Mouse (Mus musculus) neural tube, embryonic 13.5 days (tissue): ENCODE data around the gene Retsat. TPM values are rescaled to one million over a fixed set of nuclear protein-coding genes. Genes with fewer than 3 reads are reported as not detected.
A peak's percentile ranks its signal among the peaks of the same experiment; 100 is the strongest.

Experiments
- ATAC-seq: fragments of 200-750 bp; cut with Nextera tagmentation; 2 replicates; pipeline ENCODE4 v1.8.0; 2017; ENCODE audit warnings: low read depth, mild to moderate bottlenecking, moderate TSS enrichment, moderate library complexity
- H3K27ac ChIP-seq: fragments of 300-500 bp; sonication (generic); replicated peaks from 2 replicates; pipeline ENCODE4 v1.5.1; 2015; ENCODE audit warnings: moderate library complexity, mild to moderate bottlenecking, inconsistent platforms
- H3K27me3 ChIP-seq: fragments of 300-500 bp; sonication (generic); 2 replicates; pipeline ENCODE4 v1.6.1; 2015; ENCODE audit warnings: mild to moderate bottlenecking, inconsistent platforms
- H3K36me3 ChIP-seq: fragments of 300-500 bp; sonication (generic); 2 replicates; pipeline ENCODE4 v1.6.1; 2015; ENCODE audit warnings: mild to moderate bottlenecking, inconsistent platforms
- H3K4me1 ChIP-seq: fragments of 300-500 bp; sonication (generic); replicated peaks from 2 replicates; pipeline ENCODE4 v1.6.1; 2015; ENCODE audit warnings: inconsistent platforms
- H3K4me2 ChIP-seq: fragments of 300-500 bp; sonication (generic); 2 replicates; pipeline ENCODE4 v1.6.1; 2015; ENCODE audit warnings: inconsistent platforms, mild to moderate bottlenecking, moderate library complexity
- H3K4me3 ChIP-seq: fragments of 300-500 bp; sonication (generic); 2 replicates; pipeline ENCODE4 v1.5.1; 2015; ENCODE audit warnings: mild to moderate bottlenecking, inconsistent platforms
- H3K9ac ChIP-seq: fragments of 300-500 bp; sonication (generic); 2 replicates; pipeline ENCODE4 v1.6.1; 2015; ENCODE audit warnings: moderate library complexity, mild to moderate bottlenecking, inconsistent platforms
- H3K9me3 ChIP-seq: fragments of 300-500 bp; sonication (generic); 2 replicates; pipeline ENCODE4 v1.6.1; 2016; ENCODE audit warnings: inconsistent platforms
- WGBS: fragments of 180-500 bp; shearing (Covaris S2); methylation state at CpG from one replicate; pipeline ENCODE4 v1.1.7; 2015; 5-methylcytosine and 5-hydroxymethylcytosine counted together
- polyA plus RNA-seq: library from polyadenylated mRNA; unstranded; fragments of >200 nt; fragmentation: Nextera tagmentation; extraction: Ambion mirVana; gene quantifications from 2 replicates; pipeline ENCODE4 v1.2.1, GENCODE M21; 2015

Gene Retsat
- polyA plus RNA-seq, 1 experiment from 2014 or later: 5.3 TPM

DNA sequence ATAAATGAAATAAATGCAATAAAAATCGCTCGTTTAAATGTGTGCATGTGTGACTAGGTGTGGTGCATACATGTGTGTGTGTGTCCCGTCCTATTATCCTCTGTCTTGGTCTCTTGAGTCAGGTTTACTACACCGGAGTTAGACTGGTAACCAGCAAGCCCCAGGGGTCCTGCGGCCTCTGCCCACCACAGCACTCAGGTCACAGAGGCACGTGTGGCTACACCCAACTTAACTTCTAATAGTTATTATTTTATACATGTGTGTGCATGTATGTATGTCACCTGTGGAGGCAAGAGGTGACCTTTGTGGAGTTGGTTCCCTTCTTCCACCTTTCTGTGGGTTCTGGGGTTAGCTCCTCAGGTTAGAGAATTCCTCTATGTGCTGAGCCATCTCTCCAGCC lies 56.1 kb downstream of the Retsat start:
- H3K36me3 ChIP-seq: no peaks in the 10 kb centered on the region
- no peaks in the 10 kb centered on the region for H3K27me3 ChIP-seq
- 89% methylated on average over 6 of the region's 6 CpGs for WGBS
- H3K27ac ChIP-seq: no peak overlapping the region
- ATAC-seq: no peak
- H3K9ac ChIP-seq: no peak overlapping the region
- H3K4me1 ChIP-seq: peaks cover 28% of the 10 kb centered on the region
- no peaks in the 10 kb centered on the region for H3K9me3 ChIP-seq
- no peak overlapping the region for H3K4me3 ChIP-seq
- no peak overlapping the region for H3K4me2 ChIP-seq

DNA sequence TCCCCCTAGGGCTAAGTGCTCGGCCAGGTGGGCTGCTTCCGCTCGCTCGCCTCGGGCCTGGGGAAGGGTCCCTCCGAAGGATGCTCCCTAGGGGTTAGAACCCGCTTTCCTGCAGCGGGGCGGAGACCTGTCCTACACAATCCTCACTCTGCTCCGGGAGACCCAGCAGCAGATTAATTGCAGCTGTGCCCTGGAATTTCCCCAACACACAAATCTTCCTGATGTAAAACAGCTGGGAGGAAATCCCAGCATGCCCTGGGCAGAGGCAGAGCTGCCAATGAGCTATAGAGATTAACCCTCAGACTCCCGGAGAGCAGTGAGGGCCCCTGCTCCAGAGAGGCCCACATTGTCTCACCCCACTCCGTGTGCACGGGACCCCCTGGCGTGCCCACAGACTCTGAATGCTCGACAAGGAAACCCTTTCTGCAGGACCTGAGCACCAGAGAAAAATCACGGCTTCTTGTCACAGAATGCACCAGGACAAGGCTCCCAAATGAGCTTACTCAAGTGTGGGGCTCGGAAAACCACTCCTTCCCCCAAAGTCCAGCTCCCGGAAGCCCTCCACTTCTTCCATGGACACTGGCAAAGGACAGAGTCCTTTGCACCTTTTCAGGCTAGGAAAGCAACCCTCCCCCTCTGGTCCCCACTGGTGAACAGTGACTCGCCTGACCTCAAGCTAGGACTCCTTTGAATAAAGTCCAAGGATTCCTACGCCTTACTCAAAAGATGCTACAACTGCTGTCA lies 57.2 kb downstream of the Retsat start:
- ATAC-seq: peak; percentile 78
- Histone ChIP-seq H3K27me3 (no peaks in the 10 kb centered on the region), H3K4me1 (peaks cover 33% of the 10 kb centered on the region), H3K4me2 (peak overlapping the region; percentile 56), H3K9ac (peak overlapping the region; percentile 63), H3K4me3 (peak overlapping the region; percentile 35), H3K27ac (peak overlapping the region; percentile 83), H3K36me3 (no peaks in the 10 kb centered on the region), H3K9me3 (no peaks in the 10 kb centered on the region)
- WGBS: 31% methylated on average over 20 of the region's 20 CpGs

DNA sequence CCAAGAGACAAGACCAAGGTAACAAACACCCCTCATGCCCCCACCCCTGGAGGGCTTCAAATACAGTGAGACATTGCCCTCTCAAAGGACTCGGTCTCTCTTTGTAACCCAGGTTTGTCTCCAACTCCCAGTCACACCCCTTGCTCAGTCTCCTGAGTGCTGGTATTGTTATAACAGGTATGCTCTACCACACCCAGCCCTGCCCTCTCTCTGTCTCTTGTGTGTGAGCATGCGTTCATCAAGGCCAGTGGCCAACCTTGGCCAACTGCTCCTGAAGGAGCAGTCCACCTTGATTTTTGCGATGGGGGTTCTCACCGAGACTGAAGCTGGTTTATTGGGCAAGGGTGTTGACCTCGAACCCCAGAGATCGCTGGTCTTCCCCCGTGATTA lies 57.8 kb downstream of the Retsat start:
- no peak overlapping the region for H3K4me3 ChIP-seq
- no peaks in the 10 kb centered on the region for H3K36me3 ChIP-seq
- 91% methylated on average over 7 of the region's 7 CpGs for WGBS
- no peak for ATAC-seq
- peak overlapping the region; percentile 63; the same call in 1 of the 2 replicates for H3K9ac ChIP-seq
- peak overlapping the region; percentile 56; the same call in 1 of the 2 replicates for H3K4me2 ChIP-seq
- H3K9me3 ChIP-seq: no peaks in the 10 kb centered on the region
- peaks cover 33% of the 10 kb centered on the region for H3K4me1 ChIP-seq
- H3K27me3 ChIP-seq: no peaks in the 10 kb centered on the region
- H3K27ac ChIP-seq: peak overlapping the region; percentile 83; the same call in 1 of the 2 replicates

DNA sequence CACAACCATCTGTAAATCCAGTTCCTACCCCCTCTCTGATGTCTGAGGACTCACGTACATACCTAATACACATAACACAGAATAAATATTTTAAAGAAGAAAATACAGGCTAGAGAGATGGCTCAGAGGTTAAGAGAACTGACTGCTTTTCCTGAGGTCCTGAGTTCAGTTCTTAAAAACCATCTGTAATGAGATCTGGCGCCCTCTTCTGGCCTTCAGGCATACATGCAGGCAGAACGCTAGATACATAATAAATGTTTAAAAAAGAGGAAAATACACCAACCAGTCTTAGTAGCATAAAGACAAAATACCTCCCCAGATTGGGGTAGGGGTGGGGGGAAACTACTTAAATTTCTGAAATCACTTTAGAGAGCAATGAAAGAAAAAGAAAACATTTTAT lies 59.7 kb downstream of the Retsat start:
- H3K27me3 ChIP-seq: no peaks in the 10 kb centered on the region
- H3K9me3 ChIP-seq: no peaks in the 10 kb centered on the region
- H3K4me3 ChIP-seq: no peak overlapping the region
- no peak overlapping the region for H3K4me2 ChIP-seq
- ATAC-seq: no peak
- H3K36me3 ChIP-seq: no peaks in the 10 kb centered on the region
- 61% methylated on average over 3 of the region's 3 CpGs for WGBS
- H3K27ac ChIP-seq: no peak overlapping the region
- H3K4me1 ChIP-seq: peaks cover 33% of the 10 kb centered on the region
- H3K9ac ChIP-seq: no peak overlapping the region

Other genes starting within 250 kb of the Retsat start
- gene Tmem150a, start 243.0 kb upstream of the Retsat start, polyA plus RNA-seq: 16.5 and 21.4 TPM in 2 replicates
- 140 and 148 TPM in 2 replicates for gene Rnf181, start 231.5 kb upstream of the Retsat start, polyA plus RNA-seq
- 19.8 and 24.1 TPM in 2 replicates for gene Vamp5, start 218.0 kb upstream of the Retsat start, polyA plus RNA-seq
- gene Vamp8, start 207.8 kb upstream of the Retsat start, polyA plus RNA-seq: 28.9 and 29.7 TPM in 2 replicates
- 21.5 and 22.1 TPM in 2 replicates for gene Ggcx, start 184.2 kb upstream of the Retsat start, polyA plus RNA-seq
- gene Mat2a, start 158.9 kb upstream of the Retsat start, polyA plus RNA-seq: 352 and 360 TPM in 2 replicates
- gene Sh2d6, start 76.8 kb upstream of the Retsat start, polyA plus RNA-seq: 0.36 and 0.55 TPM in 2 replicates
- gene Capg, start 54.1 kb upstream of the Retsat start, polyA plus RNA-seq: 11.9 and 12.9 TPM in 2 replicates
- gene Elmod3, start 62 bp upstream of the Retsat start, polyA plus RNA-seq: 17.5 and 18.9 TPM in 2 replicates
- gene Tgoln1, start 18.5 kb downstream of the Retsat start, polyA plus RNA-seq: 39.3 and 43.9 TPM in 2 replicates
- 10.9 and 11.8 TPM in 2 replicates for gene Tcf7l1, start 190.8 kb downstream of the Retsat start, polyA plus RNA-seq